Mouse (Mus musculus) myocyte (in vitro differentiated cells): ENCODE measurements at regions not wholly inside any gene's neighbourhood (a gene's known extent, or its start where the extent isn't known, plus 50 kb on each side); places are given as distances from the start of the nearest gene placed in this dataset.

Experiments
- H3K27me3 ChIP-seq: one replicate; pipeline ENCODE4 v1.6.1; 2011; ENCODE audit not compliant: control insufficient read depth, insufficient read depth, insufficient read length
- H3K36me3 ChIP-seq: one replicate; pipeline ENCODE4 v1.6.1; 2011; ENCODE audit not compliant: control insufficient read depth, insufficient read depth
- H3K4me2 ChIP-seq: one replicate; pipeline ENCODE4 v1.6.1; 2011; ENCODE audit warnings: low read depth, control low read depth
- H3K4me3 ChIP-seq: one replicate; pipeline ENCODE4 v1.5.1; 2011; ENCODE audit warnings: mild to moderate bottlenecking, control low read depth, moderate library complexity
- H3K79me2 ChIP-seq: one replicate; pipeline ENCODE4 v1.6.1; 2011; ENCODE audit not compliant: control insufficient read depth, insufficient read depth
- H3ac ChIP-seq: one replicate; pipeline ENCODE4 v1.6.1; 2011; ENCODE audit not compliant: control insufficient read depth, insufficient read length
- CEBPB ChIP-seq: IDR thresholded peaks from 2 replicates; pipeline ENCODE4 v1.6.1; 2011; ENCODE audit warnings: mild to moderate bottlenecking, moderate library complexity; ENCODE audit not compliant: poor library complexity, insufficient read depth, severe bottlenecking
- E2F4 ChIP-seq: IDR thresholded peaks from one replicate; pipeline ENCODE4 v1.6.1; 2011; ENCODE audit warnings: mild to moderate bottlenecking, control low read depth, moderate library complexity; ENCODE audit not compliant: insufficient read depth
- MAX ChIP-seq: IDR thresholded peaks from one replicate; pipeline ENCODE4 v1.6.1; 2011; ENCODE audit warnings: low read depth, mild to moderate bottlenecking, control low read depth
- MYOD1 ChIP-seq, 3 experiments: IDR thresholded peaks; one replicate each; pipeline ENCODE4 v1.6.1; 2011; ENCODE audit warnings: control low read depth in 2 of 3, low read depth in 2 of 3, mild to moderate bottlenecking in 2 of 3, moderate library complexity in 1 of 3; ENCODE audit not compliant: insufficient read length in 2 of 3, control insufficient read depth in 1 of 3
- MYOG ChIP-seq, 3 experiments: IDR thresholded peaks; one replicate each; pipeline ENCODE4 v1.6.1; 2011; ENCODE audit warnings: control low read depth in 2 of 3, low read depth in 2 of 3, mild to moderate bottlenecking in 2 of 3; ENCODE audit not compliant: insufficient read length in 2 of 3, control insufficient read depth in 1 of 3, insufficient read depth in 1 of 3
- POLR2A ChIP-seq: IDR thresholded peaks from one replicate; pipeline ENCODE4 v1.6.1; 2011; ENCODE audit warnings: low read depth, mild to moderate bottlenecking, control low read depth, moderate library complexity; ENCODE audit not compliant: insufficient read length
- POLR2AphosphoS2 ChIP-seq: IDR thresholded peaks from one replicate; pipeline ENCODE4 v1.6.1; 2011; ENCODE audit warnings: low read depth, control low read depth; ENCODE audit not compliant: insufficient read length
- REST ChIP-seq: IDR thresholded peaks from one replicate; pipeline ENCODE4 v1.6.1; 2011; ENCODE audit warnings: mild to moderate bottlenecking, control low read depth, moderate library complexity; ENCODE audit not compliant: insufficient read depth, insufficient read length
- SRF ChIP-seq: IDR thresholded peaks from one replicate; pipeline ENCODE4 v1.6.1; 2011; ENCODE audit warnings: low read depth; ENCODE audit not compliant: control insufficient read depth, insufficient read length
- TCF12 ChIP-seq: IDR thresholded peaks from one replicate; pipeline ENCODE4 v1.6.1; 2011; ENCODE audit warnings: mild to moderate bottlenecking, control low read depth; ENCODE audit not compliant: poor library complexity, insufficient read depth, severe bottlenecking
- TCF3 ChIP-seq: IDR thresholded peaks from one replicate; pipeline ENCODE4 v1.6.1; 2011; ENCODE audit warnings: low read depth, control low read depth; ENCODE audit not compliant: insufficient read length
- USF1 ChIP-seq: IDR thresholded peaks from one replicate; pipeline ENCODE4 v1.6.1; 2011; ENCODE audit warnings: low read depth, mild to moderate bottlenecking, control low read depth, moderate library complexity

- Histone ChIP-seq H3K79me2 (no peaks in the 10 kb centered on the region), H3K4me2 (peak overlapping the region; percentile 81), H3ac (no peak overlapping the region), H3K36me3 (no peaks in the 10 kb centered on the region), H3K27me3 (no peaks in the 10 kb centered on the region), H3K4me3 (no peak overlapping the region)
- peak; percentile 13 for TF ChIP-seq POLR2A
- no peak for TF ChIP-seq TCF3
- no peak for TF ChIP-seq POLR2AphosphoS2
- peak in 1 of 3 experiments; percentile 31 for TF ChIP-seq MYOD1 (IDR thresholded peaks at IDR 0.05; ENCODE audit: control insufficient read depth in 1 of 3, insufficient read length in 2 of 3, low read depth in 2 of 3)
- peak in 1 of 3 experiments; percentile 15 for TF ChIP-seq MYOG (IDR thresholded peaks at IDR 0.05; ENCODE audit: control insufficient read depth in 1 of 3, insufficient read depth in 1 of 3, insufficient read length in 2 of 3, low read depth in 2 of 3)
- TF ChIP-seq REST, result no peak
These were observed 59.4 kb downstream of the 1700001O22Rik start for GRCm38 (mm10) chr2:30743976-30744620.

- TF ChIP-seq TCF12, result peak; percentile 18
- peak; percentile 78 for TF ChIP-seq MAX
- TF ChIP-seq TCF3, result no peak
- no peak for TF ChIP-seq POLR2A
- TF ChIP-seq USF1, result no peak
- no peak for TF ChIP-seq SRF
- peak in 2 of 3 experiments; percentile 57 to 87 for TF ChIP-seq MYOD1 (IDR thresholded peaks at IDR 0.05; ENCODE audit: control insufficient read depth in 1 of 3, insufficient read length in 2 of 3, low read depth in 2 of 3)
- TF ChIP-seq CEBPB, result no peak
- TF ChIP-seq E2F4, result no peak
- peak; percentile 17 to 86 (median 65) for TF ChIP-seq MYOG (IDR thresholded peaks at IDR 0.05; ENCODE audit: control insufficient read depth in 1 of 3, insufficient read depth in 1 of 3, insufficient read length in 2 of 3, low read depth in 2 of 3)
- TF ChIP-seq POLR2AphosphoS2, result no peak
- no peak for TF ChIP-seq REST
- no peak overlapping the region for H3K4me3 ChIP-seq
- no peaks in the 10 kb centered on the region for H3K36me3 ChIP-seq
- H3K27me3 ChIP-seq, result no peaks in the 10 kb centered on the region
- H3K79me2 ChIP-seq, result no peaks in the 10 kb centered on the region
- H3ac ChIP-seq, result no peak overlapping the region
- H3K4me2 ChIP-seq, result peak overlapping the region; percentile 81
These were observed 60.1 kb downstream of the 1700001O22Rik start for GRCm38 (mm10) chr2:30743265-30743846.

GRCm38 (mm10) chr2:30741450-30741849 is 62.0 kb downstream of the 1700001O22Rik start:
- Histone ChIP-seq H3ac (no peak overlapping the region), H3K4me2 (no peak overlapping the region), H3K4me3 (no peak overlapping the region), H3K27me3 (no peaks in the 10 kb centered on the region), H3K79me2 (no peaks in the 10 kb centered on the region), H3K36me3 (no peaks in the 10 kb centered on the region)
- TF ChIP-seq USF1, result no peak
- TF ChIP-seq POLR2AphosphoS2, result no peak
- no peak for TF ChIP-seq E2F4
- no peak for TF ChIP-seq REST
- no peak for TF ChIP-seq MAX
- no peak for TF ChIP-seq TCF12
- TF ChIP-seq CEBPB, result no peak
- no peak for TF ChIP-seq MYOG (IDR thresholded peaks at IDR 0.05; ENCODE audit: control insufficient read depth in 1 of 3, insufficient read depth in 1 of 3, insufficient read length in 2 of 3, low read depth in 2 of 3)
- no peak for TF ChIP-seq TCF3
- no peak for TF ChIP-seq SRF
- TF ChIP-seq POLR2A, result no peak
- TF ChIP-seq MYOD1 (IDR thresholded peaks at IDR 0.05; ENCODE audit: control insufficient read depth in 1 of 3, insufficient read length in 2 of 3, low read depth in 2 of 3), result no peak

- H3K36me3 ChIP-seq, result no peaks in the 10 kb centered on the region
- no peaks in the 10 kb centered on the region for H3K27me3 ChIP-seq
- no peak overlapping the region for H3K4me3 ChIP-seq
- no peak overlapping the region for H3ac ChIP-seq
- no peak overlapping the region for H3K4me2 ChIP-seq
- no peak for TF ChIP-seq MYOD1 (IDR thresholded peaks at IDR 0.05; ENCODE audit: control insufficient read depth in 1 of 3, insufficient read length in 2 of 3, low read depth in 2 of 3)
- TF ChIP-seq USF1, result no peak
- TF ChIP-seq TCF12, result no peak
- TF ChIP-seq MYOG (IDR thresholded peaks at IDR 0.05; ENCODE audit: control insufficient read depth in 1 of 3, insufficient read depth in 1 of 3, insufficient read length in 2 of 3, low read depth in 2 of 3), result no peak
- no peak for TF ChIP-seq MAX
- TF ChIP-seq CEBPB, result no peak
- TF ChIP-seq TCF3, result no peak
- TF ChIP-seq POLR2A, result no peak
- no peak for TF ChIP-seq REST
- no peak for TF ChIP-seq E2F4
- no peak for TF ChIP-seq SRF
- TF ChIP-seq POLR2AphosphoS2, result no peak
- no peaks in the 10 kb centered on the region for H3K79me2 ChIP-seq
These were observed 65.7 kb downstream of the 1700001O22Rik start for GRCm38 (mm10) chr2:30737759-30738158.
